Mouse (Mus musculus): ENCODE measurements at regions not wholly inside any gene's neighbourhood (a gene's known extent, or its start where the extent isn't known, plus 50 kb on each side); places are given as distances from the start of the nearest gene placed in this dataset.

- no peak for TF ChIP-seq GABPA (IDR thresholded peaks at IDR 0.05; ENCODE audit: insufficient replicate concordance, low read depth, low read length)
- TF ChIP-seq KAT2A (IDR thresholded peaks at IDR 0.05; ENCODE audit: insufficient replicate concordance, low read length): no peak
- TF ChIP-seq JUND (conservative IDR thresholded peaks at IDR 0.05; ENCODE audit: low read depth, low read length): no peak
- no peak for TF ChIP-seq MAZ (IDR thresholded peaks at IDR 0.05; ENCODE audit: low read depth, low read length)
- TF ChIP-seq MAFK (IDR thresholded peaks at IDR 0.05; ENCODE audit: insufficient replicate concordance, low read length): no peak
- no peak for TF ChIP-seq EP300 (IDR thresholded peaks at IDR 0.05; ENCODE audit: low read length)
- TF ChIP-seq CTCF (conservative IDR thresholded peaks at IDR 0.05 in 1 of 2, IDR thresholded peaks at IDR 0.05 in 1 of 2; ENCODE audit: low read depth in 2 of 2, low read length in 2 of 2): no peak
Observed at GRCm38 (mm10) chr13:111201532-111201931, 53.3 kb upstream of the Actbl2 start.

Measured in CH12.LX (cell line).